Mouse (Mus musculus) bone marrow, adult 2 months (tissue): ENCODE data around the gene Ap3d1. TPM values are rescaled to one million over a fixed set of nuclear protein-coding genes. Genes with fewer than 3 reads are reported as not detected.

ENCODE experiments used
- H3K27ac ChIP-seq: fragments of 200-500 bp; 2 replicates; pipeline ENCODE4 v1.5.1; 2012; ENCODE audit warnings: low read depth, mild to moderate bottlenecking, control low read depth, inconsistent platforms, low read length; ENCODE audit not compliant: control insufficient read depth, poor library complexity, insufficient read depth
- H3K4me1 ChIP-seq: fragments of 200-500 bp; 2 replicates; pipeline ENCODE4 v1.6.1; 2011; ENCODE audit warnings: low read length; ENCODE audit not compliant: control insufficient read depth, insufficient read depth
- H3K4me3 ChIP-seq: fragments of 200-500 bp; replicated peaks from 2 replicates; pipeline ENCODE3; 2011; ENCODE audit warnings: mild to moderate bottlenecking, low read depth, low read length, control low read depth; ENCODE audit not compliant: control insufficient read depth
- CTCF ChIP-seq: fragments of 200-500 bp; IDR thresholded peaks from 2 replicates; pipeline ENCODE4 v1.5.1; 2011; ENCODE audit warnings: low read length, control low read depth; ENCODE audit not compliant: control insufficient read depth, insufficient read depth
- POLR2A ChIP-seq: fragments of 200-500 bp; IDR thresholded peaks from 2 replicates; pipeline ENCODE4 v1.6.1; 2011; ENCODE audit warnings: low read depth, mild to moderate bottlenecking, control low read depth, low read length, borderline replicate concordance; ENCODE audit not compliant: control insufficient read depth
- WGBS: fragments of 180-500 bp; shearing (Covaris S2); methylation state at CpG from one replicate; pipeline ENCODE4 v1.1.7; 2018; 5-methylcytosine and 5-hydroxymethylcytosine counted together
- polyA plus RNA-seq: library from polyadenylated mRNA; stranded (reverse); fragments of >200 nt; gene quantifications from 2 replicates; pipeline ENCODE4 v1.2.4, GENCODE M21; 2011; ENCODE audit warnings: low replicate concordance; ENCODE audit not compliant: missing spikeins, insufficient read depth, insufficient read length

Ap3d1 gene
- polyA plus RNA-seq, 1 experiment: 68.0 TPM

GRCm38 (mm10) chr10:80754594-80755290 is 12.7 kb upstream of the Ap3d1 start, which contains the start of gene Dot1l:
Gene Dot1l, plus strand, starts transcription at chr10:80755206.
- peak within 1 kb of the TSS; percentile 90 for H3K4me3 ChIP-seq
- peaks cover 9% of the 10 kb centered on the region for H3K4me1 ChIP-seq
- H3K27ac ChIP-seq: peak within 1 kb of the TSS; percentile 78; the same call in 1 of the 2 replicates
- WGBS: under 1% methylated on average over 48 of the region's 57 CpGs
- TF ChIP-seq POLR2A (peak; percentile 55; the same call in 1 of the 2 replicates), CTCF (no peak; the same call in 1 of the 2 replicates)

GRCm38 (mm10) chr10:80752079-80752625 is 10.1 kb upstream of the Ap3d1 start:
- TF ChIP-seq POLR2A (no peak), CTCF (no peak)
- 1% methylated on average over 6 of the region's 6 CpGs for WGBS
- Histone ChIP-seq H3K4me1 (peaks cover 7% of the 10 kb centered on the region), H3K27ac (no peak overlapping the region), H3K4me3 (no peak overlapping the region)

GRCm38 (mm10) chr10:80751188-80751832 is 9.2 kb upstream of the Ap3d1 start:
- Histone ChIP-seq H3K4me3 (no peak overlapping the region), H3K4me1 (peaks cover 3% of the 10 kb centered on the region; the same call in 1 of the 2 replicates), H3K27ac (no peak overlapping the region)
- under 1% methylated on average over 16 of the region's 16 CpGs for WGBS
- no peak for TF ChIP-seq CTCF
- no peak for TF ChIP-seq POLR2A

- Histone ChIP-seq H3K4me1 (peaks cover 3% of the 10 kb centered on the region; the same call in 1 of the 2 replicates), H3K27ac (no peak overlapping the region), H3K4me3 (no peak overlapping the region)
- 11% methylated on average over 6 of the region's 6 CpGs for WGBS
- no peak for TF ChIP-seq CTCF
- TF ChIP-seq POLR2A: no peak
These were observed 6.5 kb upstream of the Ap3d1 start for GRCm38 (mm10) chr10:80748609-80749008.

- WGBS: 15% methylated on average over 3 of the region's 3 CpGs
- TF ChIP-seq CTCF (peak; percentile 100), POLR2A (no peak)
- H3K4me3 ChIP-seq: no peak overlapping the region
- no peak overlapping the region for H3K27ac ChIP-seq
- peaks cover 1% of the 10 kb centered on the region; the same call in 1 of the 2 replicates for H3K4me1 ChIP-seq
These were observed 5.3 kb upstream of the Ap3d1 start for GRCm38 (mm10) chr10:80747410-80747809.

GRCm38 (mm10) chr10:80744262-80744661 is 2.2 kb upstream of the Ap3d1 start:
- H3K4me1 ChIP-seq: peaks cover 8% of the 10 kb centered on the region; the same call in 1 of the 2 replicates
- H3K4me3 ChIP-seq: no peak overlapping the region
- WGBS: 26% methylated on average over 5 of the region's 5 CpGs
- TF ChIP-seq POLR2A (no peak), CTCF (no peak)
- H3K27ac ChIP-seq: no peak overlapping the region

GRCm38 (mm10) chr10:80741634-80742179 is 357 bp downstream of the Ap3d1 start:
- H3K4me1 ChIP-seq: peaks cover 9% of the 10 kb centered on the region; the same call in 1 of the 2 replicates
- under 1% methylated on average over 46 of the region's 46 CpGs for WGBS
- peak overlapping the region; percentile 85 for H3K4me3 ChIP-seq
- TF ChIP-seq CTCF (no peak), POLR2A (no peak)
- H3K27ac ChIP-seq: peak overlapping the region; percentile 46

GRCm38 (mm10) chr10:80741146-80741545 is 918 bp downstream of the Ap3d1 start:
- 3% methylated on average over 5 of the region's 5 CpGs for WGBS
- peak overlapping the region; percentile 85 for H3K4me3 ChIP-seq
- H3K27ac ChIP-seq: peak overlapping the region; percentile 46
- H3K4me1 ChIP-seq: peaks cover 10% of the 10 kb centered on the region; the same call in 1 of the 2 replicates
- TF ChIP-seq POLR2A: no peak
- TF ChIP-seq CTCF: no peak
